Mouse (Mus musculus) ES-E14 (cell line): ENCODE results near the gene Dclk1.

Experiments
- CHD2 ChIP-seq: IDR thresholded peaks from 2 replicates; pipeline ENCODE4 v1.6.1; 2014; ENCODE audit warnings: mild to moderate bottlenecking, low read depth, low read length, inconsistent platforms
- MAFK ChIP-seq: IDR thresholded peaks from 2 replicates; pipeline ENCODE4 v1.6.1; 2014; ENCODE audit warnings: mild to moderate bottlenecking, low read depth, low read length, inconsistent platforms; ENCODE audit not compliant: insufficient read depth
- ZC3H11A ChIP-seq: IDR thresholded peaks from 2 replicates; pipeline ENCODE4 v1.6.1; 2012; ENCODE audit warnings: low read depth, mild to moderate bottlenecking, inconsistent platforms, low read length, borderline replicate concordance
- ZNF384 ChIP-seq: IDR thresholded peaks from 2 replicates; pipeline ENCODE4 v1.6.1; 2012; ENCODE audit warnings: low read depth, low read length, inconsistent platforms

- TF ChIP-seq CHD2 (no peak), ZC3H11A (no peak), MAFK (no peak), ZNF384 (no peak)
Measured at GRCm38 (mm10) chr3:55521776-55522175, 279.6 kb downstream of the Dclk1 start.
